ENCODE assay signal across 28 mouse cellular contexts in the genomic region with DNA sequence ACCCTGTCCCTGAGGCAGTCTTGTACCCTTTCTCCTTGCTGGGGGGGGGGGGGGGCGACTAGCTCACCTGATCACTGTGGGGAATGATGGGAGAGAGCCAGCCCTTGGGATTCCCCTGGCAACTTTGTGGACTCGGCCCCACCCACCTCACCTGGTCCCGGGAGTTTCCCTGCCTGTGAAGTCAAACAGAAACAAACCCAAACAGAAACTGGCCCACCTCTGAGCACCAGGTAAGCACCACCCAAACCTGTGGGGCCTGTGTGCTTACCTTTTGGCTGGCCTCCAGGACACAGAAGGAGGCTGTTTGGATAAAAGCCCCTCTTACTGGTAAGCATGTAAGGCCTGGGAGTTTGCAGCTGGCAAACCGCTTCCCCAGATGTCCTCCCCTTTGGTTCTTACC. TPM values are rescaled to one million over a fixed set of nuclear protein-coding genes. Genes with fewer than 3 reads are reported as not detected.
DNase-seq lines count a peak whose midpoint lies in the region; ATAC-seq and TF ChIP-seq lines count a peak whose summit lies in the region.
"Had no signal": no experiment of that assay in that cellular context is flagged by ENCODE, and none has a peak within 500 bp of the region (broad histone marks: within the 10 kb centered on the region; RNA-seq: fewer than 3 reads in every experiment).

No protein-coding gene starts in this region.

- peaks cover 27% of the 10 kb centered on the region for H3K4me1 ChIP-seq in hindbrain, embryonic 10.5 days (replicated peaks)
- H3K4me1 ChIP-seq in hindbrain, postnatal 0 days (ENCODE audit: insufficient read depth, low read length): no peaks in the 10 kb centered on the region
- H3K4me1 ChIP-seq in lung, adult 2 months (ENCODE audit: control insufficient read depth, insufficient read depth, low read length): no peaks in the 10 kb centered on the region
- H3K4me1 ChIP-seq in lung, embryonic 16.5 days (replicated peaks; ENCODE audit: control insufficient read depth, insufficient read depth, low read length): peaks cover 5% of the 10 kb centered on the region
- H3K4me1 ChIP-seq in stomach, embryonic 15.5 days: 0 out of 2 replicates have a peak, but pooled peaks cover 2% of the 10 kb centered on the region

- H3K9ac ChIP-seq in hindbrain, postnatal 0 days (replicated peaks; ENCODE audit: low read length): no peak overlapping the region
- H3K9ac ChIP-seq in lung, embryonic 16.5 days (ENCODE audit: low read length): no peak overlapping the region
- no peak overlapping the region for H3K9ac ChIP-seq in stomach, embryonic 15.5 days
- H3K9ac ChIP-seq: heart, embryonic 13.5 days; hindbrain, embryonic 14.5 days; neural tube, embryonic 12.5 days had no signal

- WGBS in hindbrain, embryonic 10.5 days: 67% methylated on average over 4 of the region's 4 CpGs
- 64% methylated on average over 4 of the region's 4 CpGs for WGBS in hindbrain, postnatal 0 days
- 50% methylated on average over 4 of the region's 4 CpGs for WGBS in lung, adult 2 months
- WGBS in lung, embryonic 16.5 days: 33% methylated on average over 4 of the region's 4 CpGs
- WGBS in stomach, embryonic 15.5 days: 45% methylated on average over 4 of the region's 4 CpGs

- 0 out of 2 replicates have a peak overlapping the region, but pooled peaks have one; percentile 23 for H3K27ac ChIP-seq in hindbrain, embryonic 10.5 days
- no peak overlapping the region for H3K27ac ChIP-seq in hindbrain, postnatal 0 days
- no peak overlapping the region for H3K27ac ChIP-seq in lung, embryonic 16.5 days (ENCODE audit: low read length)
- H3K27ac ChIP-seq in stomach, embryonic 15.5 days: no peak overlapping the region
- H3K27ac ChIP-seq: heart, embryonic 13.5 days; hindbrain, embryonic 14.5 days; layer of hippocampus, adult 2 months; macrophage; neural tube, embryonic 12.5 days had no signal

- H3K4me2 ChIP-seq in hindbrain, postnatal 0 days (ENCODE audit: low read depth, low read length): no peak overlapping the region
- H3K4me2 ChIP-seq in lung, embryonic 16.5 days (ENCODE audit: low read depth, low read length): no peak overlapping the region
- H3K4me2 ChIP-seq in stomach, embryonic 15.5 days: no peak overlapping the region
- H3K4me2 ChIP-seq: heart, embryonic 13.5 days; hindbrain, embryonic 14.5 days; liver, embryonic 11.5 days; midbrain, embryonic 11.5 days; neural tube, embryonic 12.5 days had no signal

- no peak for DNase-seq in hindbrain, embryonic 10.5 days (ENCODE audit: low spot score)
- no peak for DNase-seq in hindbrain, postnatal 0 days (ENCODE audit: low spot score)
- peak; percentile 44 to 74 for DNase-seq in lung, adult 18-20 months
- DNase-seq in lung, adult 2 months: no peak
- no peak for DNase-seq in frontal cortex, postnatal 36 days (ENCODE audit: low spot score in 2 of 2)
- no peak for DNase-seq in liver
- DNase-seq: adrenal gland, adult 8-10 months; cerebellum, postnatal 10 days; embryo, embryonic 11 days; gastrocnemius, postnatal 10 days; heart, adult 18-20 months; left cerebral cortex, postnatal 4 days; right cerebral cortex, adult 18-20 months; thymus, postnatal 4 days had no signal

- H3K27me3 ChIP-seq in hindbrain, embryonic 10.5 days (ENCODE audit: insufficient read depth, poor library complexity, severe bottlenecking): 0 out of 2 replicates have a peak, but pooled peaks cover 4% of the 10 kb centered on the region
- no peaks in the 10 kb centered on the region for H3K27me3 ChIP-seq in hindbrain, postnatal 0 days (ENCODE audit: insufficient read depth, low read length)
- H3K27me3 ChIP-seq in lung, embryonic 16.5 days (ENCODE audit: control insufficient read depth, insufficient read depth, low read depth, low read length): no peaks in the 10 kb centered on the region
- H3K27me3 ChIP-seq in stomach, embryonic 15.5 days (replicated peaks): no peaks in the 10 kb centered on the region
- H3K27me3 ChIP-seq: neural tube, embryonic 12.5 days; Patski had no signal

- TF ChIP-seq CTCF in hindbrain, postnatal 0 days (IDR thresholded peaks at IDR 0.05; ENCODE audit: low read depth): no peak
- TF ChIP-seq CTCF in lung, adult 2 months (IDR thresholded peaks at IDR 0.05; ENCODE audit: insufficient read depth, low read length): no peak

- no peak for TF ChIP-seq POLR2A in lung, adult 2 months (IDR thresholded peaks at IDR 0.05; ENCODE audit: borderline replicate concordance, extremely low read depth, low read depth, low read length)

- no peaks in the 10 kb centered on the region for H3K36me3 ChIP-seq in hindbrain, embryonic 10.5 days
- H3K36me3 ChIP-seq in hindbrain, postnatal 0 days (ENCODE audit: insufficient read depth, low read length): no peaks in the 10 kb centered on the region
- H3K36me3 ChIP-seq in lung, embryonic 16.5 days (ENCODE audit: control insufficient read depth, insufficient read depth, low read length): no peaks in the 10 kb centered on the region
- H3K36me3 ChIP-seq in stomach, embryonic 15.5 days: no peaks in the 10 kb centered on the region
- H3K36me3 ChIP-seq: heart, embryonic 13.5 days; neural tube, embryonic 12.5 days had no signal

- no peak overlapping the region for H3K4me3 ChIP-seq in hindbrain, embryonic 10.5 days
- H3K4me3 ChIP-seq in hindbrain, postnatal 0 days (ENCODE audit: low read length): no peak overlapping the region
- H3K4me3 ChIP-seq in lung, adult 2 months (replicated peaks; ENCODE audit: extremely low read depth, low read depth, low read length): no peak overlapping the region
- no peak overlapping the region for H3K4me3 ChIP-seq in lung, embryonic 16.5 days (ENCODE audit: low read length)
- H3K4me3 ChIP-seq in stomach, embryonic 15.5 days (replicated peaks): no peak overlapping the region
- H3K4me3 ChIP-seq: heart, embryonic 13.5 days; layer of hippocampus, adult 2 months; neural tube, embryonic 12.5 days had no signal

- no peak for ATAC-seq in hindbrain, postnatal 0 days
- ATAC-seq in lung, embryonic 16.5 days (ENCODE audit: low read depth): peak; percentile 63
- ATAC-seq in stomach, embryonic 15.5 days (ENCODE audit: insufficient read depth, low FRiP score, low read depth): peak; percentile 44; the same call in 1 of the 2 replicates
- ATAC-seq: CD4-positive, CD25-positive, alpha-beta regulatory T cell, adult 4 months; intestine, embryonic 16.5 days; Patski had no signal

- no peaks in the 10 kb centered on the region for H3K9me3 ChIP-seq in hindbrain, embryonic 10.5 days
- H3K9me3 ChIP-seq in hindbrain, postnatal 0 days (ENCODE audit: low read length): no peaks in the 10 kb centered on the region
- no peaks in the 10 kb centered on the region for H3K9me3 ChIP-seq in lung, embryonic 16.5 days (ENCODE audit: control insufficient read depth, low read length)
- no peaks in the 10 kb centered on the region for H3K9me3 ChIP-seq in stomach, embryonic 15.5 days
- H3K9me3 ChIP-seq: heart, embryonic 13.5 days; neural tube, embryonic 12.5 days had no signal

RNA-seq across cellular contexts. Expression of a gene that starts 22.4 kb away (rescaled TPM):
- polyA plus RNA-seq in hindbrain, embryonic 10.5 days (2016; fragmentation: Nextera tagmentation; extraction: Ambion mirVana): 0.30 TPM in 2 replicates
- total RNA-seq in hindbrain, postnatal 0 days (2014; rRNA removed): 0.68 TPM in 1 of 2 replicates, not detected in the other
- polyA plus RNA-seq in hindbrain, postnatal 0 days (2015; fragmentation: Nextera tagmentation; extraction: Ambion mirVana): 0.13 TPM in 1 of 2 replicates, not detected in the other
- polyA plus RNA-seq in lung, adult 2 months (2012; rRNA removed): 0.07 TPM in 1 of 2 replicates, not detected in the other
- not detected in 2 replicates for polyA plus RNA-seq in lung, embryonic 16.5 days (2015; fragmentation: Nextera tagmentation; extraction: Ambion mirVana)
- polyA plus RNA-seq in stomach, embryonic 15.5 days (2015; fragmentation: Nextera tagmentation; extraction: Ambion mirVana): not detected in 2 replicates
- total RNA-seq: gastrocnemius, postnatal 10 days; heart, adult 18-20 months; heart, postnatal 25 days; layer of hippocampus, adult 2 months; left cerebral cortex, adult 18-20 months; left cerebral cortex, postnatal 4 days had no signal
- polyA plus RNA-seq: CD4-positive, CD25-positive, alpha-beta regulatory T cell, adult 4 months; heart, embryonic 13.5 days; hindbrain, embryonic 14.5 days; intestine, embryonic 16.5 days; liver, embryonic 11.5 days; macrophage; Patski had no signal

RNA-seq across cellular contexts. Expression of a gene that starts 52.3 kb away (rescaled TPM):
- polyA plus RNA-seq in hindbrain, embryonic 10.5 days (2016; fragmentation: Nextera tagmentation; extraction: Ambion mirVana): 7.6 and 8.9 TPM in 2 replicates
- 8.7 and 21.3 TPM in 2 replicates for total RNA-seq in hindbrain, postnatal 0 days (2014; rRNA removed)
- polyA plus RNA-seq in hindbrain, postnatal 0 days (2015; fragmentation: Nextera tagmentation; extraction: Ambion mirVana): 4.1 and 4.6 TPM in 2 replicates
- 6.8 and 11.0 TPM in 2 replicates for polyA plus RNA-seq in lung, adult 2 months (2012; rRNA removed)
- 5.9 and 7.2 TPM in 2 replicates for polyA plus RNA-seq in lung, embryonic 16.5 days (2015; fragmentation: Nextera tagmentation; extraction: Ambion mirVana)
- polyA plus RNA-seq in stomach, embryonic 15.5 days (2015; fragmentation: Nextera tagmentation; extraction: Ambion mirVana): 6.1 and 7.5 TPM in 2 replicates

RNA-seq across cellular contexts. Expression of a gene that starts 52.4 kb away (rescaled TPM):
- 116 and 121 TPM in 2 replicates for polyA plus RNA-seq in hindbrain, embryonic 10.5 days (2016; fragmentation: Nextera tagmentation; extraction: Ambion mirVana)
- total RNA-seq in hindbrain, postnatal 0 days (2014; rRNA removed): 59.2 TPM in 2 replicates
- 77.8 and 79.7 TPM in 2 replicates for polyA plus RNA-seq in hindbrain, postnatal 0 days (2015; fragmentation: Nextera tagmentation; extraction: Ambion mirVana)
- 40.4 and 51.3 TPM in 2 replicates for polyA plus RNA-seq in lung, adult 2 months (2012; rRNA removed)
- polyA plus RNA-seq in lung, embryonic 16.5 days (2015; fragmentation: Nextera tagmentation; extraction: Ambion mirVana): 90.2 and 93.2 TPM in 2 replicates
- 89.8 and 100 TPM in 2 replicates for polyA plus RNA-seq in stomach, embryonic 15.5 days (2015; fragmentation: Nextera tagmentation; extraction: Ambion mirVana)

RNA-seq across cellular contexts. Expression of a gene that starts 59.1 kb away (rescaled TPM):
- 289 and 340 TPM in 2 replicates for polyA plus RNA-seq in hindbrain, embryonic 10.5 days (2016; fragmentation: Nextera tagmentation; extraction: Ambion mirVana)
- total RNA-seq in hindbrain, postnatal 0 days (2014; rRNA removed): 178 and 200 TPM in 2 replicates
- polyA plus RNA-seq in hindbrain, postnatal 0 days (2015; fragmentation: Nextera tagmentation; extraction: Ambion mirVana): 393 and 422 TPM in 2 replicates
- polyA plus RNA-seq in lung, adult 2 months (2012; rRNA removed): 321 and 330 TPM in 2 replicates
- 496 and 538 TPM in 2 replicates for polyA plus RNA-seq in lung, embryonic 16.5 days (2015; fragmentation: Nextera tagmentation; extraction: Ambion mirVana)
- 386 and 427 TPM in 2 replicates for polyA plus RNA-seq in stomach, embryonic 15.5 days (2015; fragmentation: Nextera tagmentation; extraction: Ambion mirVana)

RNA-seq across cellular contexts. Expression of a gene that starts 59.9 kb away (rescaled TPM):
- 23.1 and 30.2 TPM in 2 replicates for polyA plus RNA-seq in hindbrain, embryonic 10.5 days (2016; fragmentation: Nextera tagmentation; extraction: Ambion mirVana)
- total RNA-seq in hindbrain, postnatal 0 days (2014; rRNA removed): 5.4 and 8.0 TPM in 2 replicates
- polyA plus RNA-seq in hindbrain, postnatal 0 days (2015; fragmentation: Nextera tagmentation; extraction: Ambion mirVana): 17.3 and 23.4 TPM in 2 replicates
- polyA plus RNA-seq in lung, adult 2 months (2012; rRNA removed): 5.6 and 7.5 TPM in 2 replicates
- polyA plus RNA-seq in lung, embryonic 16.5 days (2015; fragmentation: Nextera tagmentation; extraction: Ambion mirVana): 22.7 and 25.1 TPM in 2 replicates
- 16.4 and 30.4 TPM in 2 replicates for polyA plus RNA-seq in stomach, embryonic 15.5 days (2015; fragmentation: Nextera tagmentation; extraction: Ambion mirVana)

Comparison
In these comparisons a context has a peak if more than half of its experiments do, and no peak if none do; other contexts are left out.
1. DNase-seq: peak in lung, adult 18-20 months (2 of 2); none in hindbrain, embryonic 10.5 days (single experiment), hindbrain, postnatal 0 days (single experiment), lung, adult 2 months (single experiment), frontal cortex, postnatal 36 days (0 of 2) and liver (single experiment).